Mouse (Mus musculus): ENCODE data around the gene Tpt1.
"Not testable (repeated sequence)": the region's sequence is repeated elsewhere in the genome, so short reads cannot be mapped to it uniquely, and the experiment has no call there.

Gene Tpt1

GRCm38 (mm10) chr14:75844867-75845697, at the start of gene Tpt1:
Tpt1 (plus strand) TSS chr14:75845093.
- peak; percentile 97 for DNase-seq (ENCODE audit: low spot score in 2 of 2)

DNA sequence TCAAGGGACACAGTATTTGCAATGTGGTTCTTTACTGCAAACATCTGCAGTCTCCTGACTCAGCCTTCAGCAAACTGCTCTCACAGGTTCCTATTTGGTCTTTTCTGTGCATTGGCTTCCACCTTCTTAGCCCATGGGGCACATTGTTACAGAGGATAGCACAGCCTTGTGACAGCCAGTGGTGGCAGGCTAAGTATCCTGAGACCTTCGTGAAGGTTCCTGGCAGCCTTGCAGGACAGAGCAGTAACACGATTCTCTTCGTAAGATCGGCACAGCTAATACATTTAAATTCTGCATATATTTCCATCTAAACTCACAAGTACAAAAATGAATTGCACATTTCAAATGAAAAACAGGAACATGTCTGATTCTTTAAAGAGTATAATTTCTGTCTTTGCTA, 49.0 kb upstream of the Tpt1 start:
- DNase-seq (ENCODE audit: low spot score in 2 of 2): no peak

DNA sequence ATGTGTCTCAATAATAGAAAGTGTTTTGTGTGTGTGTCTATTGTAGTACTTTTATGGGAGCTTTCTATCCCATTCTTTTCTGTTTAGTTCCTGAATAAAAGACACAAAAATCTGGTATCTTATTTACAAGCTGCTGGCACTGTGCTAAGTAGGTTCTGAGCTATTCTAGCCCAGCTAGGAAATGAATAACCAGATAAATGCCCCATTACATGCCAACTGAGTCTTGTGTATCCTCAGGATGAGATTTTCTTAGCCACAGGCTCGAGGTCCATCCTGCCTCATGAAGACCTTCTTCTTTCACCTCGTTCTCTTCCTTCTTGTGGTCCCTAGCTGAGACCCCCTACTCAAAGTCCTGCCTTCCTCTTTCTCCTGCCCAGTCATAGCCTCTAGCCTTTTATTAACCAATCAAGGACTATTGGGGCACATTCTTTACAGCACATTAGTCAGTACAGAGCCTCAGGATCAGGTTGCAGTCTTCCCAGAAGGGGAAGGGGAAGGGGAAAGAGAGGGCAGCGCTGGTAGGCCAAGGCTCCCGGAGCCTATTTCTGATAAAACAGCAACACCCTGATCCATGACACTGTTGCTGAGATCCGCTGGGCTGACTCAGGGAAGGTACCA, 47.0 kb upstream of the Tpt1 start:
- no peak for DNase-seq (ENCODE audit: low spot score in 2 of 2)

- DNase-seq (ENCODE audit: low spot score in 2 of 2): no peak
These were observed 37.1 kb upstream of the Tpt1 start for GRCm38 (mm10) chr14:75807800-75808199.

GRCm38 (mm10) chr14:75809931-75810330, 35.0 kb upstream of the Tpt1 start:
- no peak for DNase-seq (ENCODE audit: low spot score in 2 of 2)

GRCm38 (mm10) chr14:75818528-75818927, 26.4 kb upstream of the Tpt1 start:
- no peak for DNase-seq (ENCODE audit: low spot score in 2 of 2)

DNA sequence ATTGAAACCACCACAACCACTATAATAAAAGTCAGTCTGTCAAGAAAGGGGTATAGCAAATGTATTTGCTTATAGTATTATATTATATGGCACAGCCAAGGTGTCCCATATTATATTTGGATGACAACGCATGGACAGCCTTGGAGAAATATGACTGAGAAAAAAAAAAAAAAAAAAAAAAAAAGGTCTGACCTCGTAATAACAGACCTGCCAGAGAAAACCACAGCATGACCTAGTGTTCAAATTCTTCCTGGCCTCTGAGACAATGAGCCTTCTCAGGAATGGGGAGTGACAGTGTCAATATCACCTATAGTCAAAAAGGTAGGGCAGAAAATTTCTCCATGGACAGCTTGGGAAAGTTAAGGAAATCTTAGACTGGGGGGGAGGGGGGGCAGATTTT, 25.6 kb upstream of the Tpt1 start:
- DNase-seq (ENCODE audit: low spot score in 2 of 2): no peak

- DNase-seq (ENCODE audit: low spot score in 2 of 2): no peak
These were observed 24.9 kb upstream of the Tpt1 start for GRCm38 (mm10) chr14:75820007-75820406.

DNA sequence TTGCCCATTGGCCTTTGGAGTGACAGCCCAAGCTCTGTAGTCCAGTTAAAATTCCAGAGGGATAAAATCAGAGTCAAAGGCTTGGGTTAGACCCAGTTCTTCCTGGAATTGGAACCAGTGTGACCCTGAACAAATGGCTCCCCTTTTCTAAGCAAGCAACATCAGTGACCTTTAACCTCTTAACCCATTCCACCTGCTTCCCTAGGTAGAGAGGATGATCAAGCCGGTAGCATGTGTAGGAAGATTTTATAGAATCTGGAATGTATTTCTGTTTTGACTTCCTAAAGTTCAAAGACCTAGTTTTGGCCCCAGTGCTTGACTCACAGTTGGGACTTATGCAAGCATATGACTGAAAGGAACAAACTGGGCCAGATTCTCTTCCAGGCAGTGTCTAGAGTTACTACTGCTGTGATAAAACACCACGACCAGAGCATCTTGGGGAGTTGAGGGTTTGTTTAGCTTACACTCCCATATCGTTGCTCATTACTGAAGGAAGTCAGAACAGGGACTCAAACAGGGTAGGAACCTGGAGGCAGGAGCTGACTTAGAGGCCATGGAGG, 18.0 kb upstream of the Tpt1 start:
- no peak for DNase-seq (ENCODE audit: low spot score in 2 of 2)

DNA sequence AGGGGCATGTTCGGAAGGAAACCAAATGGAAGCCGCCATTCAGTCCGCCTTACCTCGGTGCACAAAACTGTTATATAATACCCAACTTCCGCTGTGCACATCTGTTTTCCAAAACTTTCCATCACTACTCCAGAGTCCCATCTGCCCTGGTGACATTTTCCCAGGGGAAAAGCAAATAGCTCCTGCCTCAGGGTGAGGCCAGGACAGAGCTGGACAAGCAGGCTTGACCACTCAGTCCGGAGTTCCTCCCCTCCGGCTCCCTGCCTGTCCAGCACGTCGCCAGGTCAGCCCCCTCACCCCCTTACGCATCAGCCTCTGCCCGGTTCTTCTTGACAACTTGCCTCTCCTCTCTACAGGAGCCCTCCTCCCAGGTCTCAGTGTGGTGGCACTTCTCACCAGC, 16.7 kb upstream of the Tpt1 start:
- DNase-seq (ENCODE audit: low spot score in 2 of 2): no peak

- peak; percentile 96 for DNase-seq (ENCODE audit: low spot score in 2 of 2)
These were observed 15.8 kb upstream of the Tpt1 start for GRCm38 (mm10) chr14:75828866-75829806.

- not testable (repeated sequence) for DNase-seq (ENCODE audit: low spot score in 2 of 2)
These were observed 15.1 kb upstream of the Tpt1 start for GRCm38 (mm10) chr14:75829817-75830216.

- DNase-seq (ENCODE audit: low spot score in 2 of 2): no peak
These were observed 12.9 kb upstream of the Tpt1 start for GRCm38 (mm10) chr14:75832031-75832430.

DNA sequence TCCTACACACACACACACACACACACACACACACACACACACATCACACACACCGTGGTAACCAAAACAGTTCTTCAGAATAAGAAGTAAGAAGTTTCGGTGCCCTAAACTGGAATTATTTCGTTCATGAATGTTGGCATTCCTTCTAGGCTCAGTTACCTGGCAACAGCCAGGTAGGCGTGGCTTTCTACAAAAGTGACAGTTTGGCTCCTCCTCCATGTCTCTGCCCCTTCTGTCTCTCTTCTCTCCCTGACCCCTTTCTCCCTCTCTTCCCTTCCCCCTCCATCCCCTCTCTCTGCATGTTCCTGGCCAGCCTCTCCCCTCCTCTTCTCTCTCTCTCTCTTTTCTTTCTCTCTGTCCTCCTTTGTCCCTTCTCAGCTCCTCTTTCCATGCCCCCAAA, 11.9 kb upstream of the Tpt1 start:
- DNase-seq (ENCODE audit: low spot score in 2 of 2): no peak

- DNase-seq (ENCODE audit: low spot score in 2 of 2): no peak
These were observed 11.2 kb upstream of the Tpt1 start for GRCm38 (mm10) chr14:75833546-75834250.

DNA sequence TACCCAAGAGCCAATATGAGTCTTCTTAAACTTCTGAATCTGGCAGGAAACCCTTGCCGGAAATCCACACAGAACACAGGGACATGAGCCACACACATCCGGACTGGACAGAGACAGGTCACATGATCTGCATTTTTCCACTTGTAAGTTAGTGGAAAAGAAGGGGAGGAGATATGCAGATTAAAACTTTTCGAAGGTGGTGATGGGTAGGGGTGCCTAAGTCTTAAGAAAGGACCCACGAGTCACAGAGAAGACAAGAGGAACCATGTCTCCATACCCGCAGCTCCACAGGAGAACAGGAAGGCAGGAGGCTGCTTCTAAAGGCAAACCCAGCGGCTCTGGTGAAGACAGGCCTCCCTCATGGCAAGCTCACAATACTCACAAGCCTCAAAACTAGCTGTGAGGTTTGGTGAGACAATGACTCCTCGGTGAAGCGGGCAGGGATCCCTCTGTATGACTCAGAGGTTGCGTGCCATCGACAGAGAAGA, 10.6 kb upstream of the Tpt1 start:
- DNase-seq (ENCODE audit: low spot score in 2 of 2): peak in 1 of 2 experiments; percentile 55

DNA sequence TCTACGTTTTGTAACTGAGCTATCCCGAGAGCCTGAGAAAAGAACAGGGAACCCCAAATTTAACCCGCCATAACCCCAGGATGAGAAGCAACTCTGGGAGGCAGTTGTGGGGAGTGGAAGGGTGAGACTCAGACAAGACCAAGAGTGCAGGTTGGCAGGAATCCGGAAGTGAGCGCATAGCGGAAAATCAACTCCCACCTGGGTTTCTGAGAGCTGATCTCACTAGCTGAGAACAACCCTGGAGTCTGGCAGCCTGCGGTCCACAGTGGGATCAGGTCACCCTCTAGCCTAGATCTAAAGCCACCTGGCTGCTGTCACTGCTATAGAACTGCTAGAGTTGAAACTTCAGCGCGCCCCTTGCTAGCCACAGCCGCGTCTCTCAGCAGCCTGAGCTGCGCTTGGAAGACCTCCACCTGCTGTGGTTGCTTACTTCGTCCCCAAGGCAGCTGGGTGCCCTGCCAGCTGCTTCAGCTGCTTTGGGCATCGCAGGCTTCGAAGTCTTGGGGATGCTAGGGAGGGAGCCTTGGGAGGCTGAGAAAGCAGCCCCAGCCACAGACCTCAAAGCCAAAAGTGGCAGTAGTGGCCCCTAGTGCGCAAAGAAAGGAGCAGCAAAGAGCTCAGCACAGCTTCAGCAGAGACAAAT, 10.0 kb upstream of the Tpt1 start:
- peak; percentile 51 for DNase-seq (ENCODE audit: low spot score in 2 of 2)

- DNase-seq (ENCODE audit: low spot score in 2 of 2): no peak
These were observed 8.3 kb upstream of the Tpt1 start for GRCm38 (mm10) chr14:75836579-75836978.

- no peak for DNase-seq (ENCODE audit: low spot score in 2 of 2)
These were observed 7.6 kb upstream of the Tpt1 start for GRCm38 (mm10) chr14:75837048-75837916.

- DNase-seq (ENCODE audit: low spot score in 2 of 2): not testable (repeated sequence)
These were observed 3.1 kb upstream of the Tpt1 start for GRCm38 (mm10) chr14:75841758-75842157.

Measured in right cerebral cortex, adult 2 months (tissue).